In the genomic region with DNA sequence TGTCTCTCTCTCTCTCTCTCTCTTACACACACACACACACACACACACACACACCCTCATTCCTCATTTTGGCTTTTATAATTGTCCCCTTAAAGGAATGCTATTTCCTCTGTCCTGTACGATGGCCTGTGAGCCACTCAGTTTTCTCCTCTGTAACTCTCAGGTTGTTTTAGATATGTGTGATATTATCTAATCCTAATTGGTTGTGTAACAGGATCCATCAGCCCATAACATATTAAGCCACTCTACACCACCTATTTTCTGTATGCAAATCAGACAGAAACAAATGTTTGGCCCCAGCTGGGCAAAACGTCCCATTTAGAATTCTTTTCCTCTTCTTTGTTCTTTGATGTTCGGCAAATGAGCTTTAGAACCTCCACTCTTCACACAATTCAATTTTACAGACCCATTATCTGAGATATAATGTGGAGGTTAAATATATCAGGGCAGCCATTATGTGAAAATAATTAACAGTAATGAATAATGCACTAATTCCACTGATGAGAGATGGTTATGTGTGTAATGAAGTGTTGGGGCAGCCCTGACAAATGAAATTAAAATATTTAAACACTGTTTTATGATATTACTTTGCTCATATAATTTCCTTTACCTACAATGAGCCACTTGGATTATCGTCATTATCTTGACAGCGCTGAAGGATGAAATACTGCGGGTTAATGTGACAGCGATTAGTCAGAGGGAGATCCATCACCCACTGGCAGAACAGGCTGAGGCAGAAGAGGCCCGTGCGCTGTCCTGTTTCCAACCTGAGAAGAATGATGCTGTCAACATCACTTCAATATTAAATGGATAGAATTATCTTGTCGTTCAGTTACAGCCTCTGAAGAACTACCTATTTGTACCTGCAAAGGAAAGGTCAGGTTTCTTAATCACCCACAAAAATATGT, we compare ENCODE assay signal across 30 mouse cellular contexts.
A peak's percentile ranks its signal among the peaks of the same experiment; 100 is the strongest.
DNase-seq lines count a peak whose midpoint lies in the region; ATAC-seq and TF ChIP-seq lines count a peak whose summit lies in the region.
"Had no signal": no experiment of that assay in that cellular context is flagged by ENCODE, and none has a peak within 500 bp of the region (broad histone marks: within the 10 kb centered on the region; RNA-seq: fewer than 3 reads in every experiment).

No protein-coding gene starts in this region.

- ATAC-seq in hindbrain, embryonic 12.5 days (ENCODE audit: low FRiP score), result peak; percentile 81
- ATAC-seq in hindbrain, postnatal 0 days, result no peak
- ATAC-seq in neural tube, embryonic 12.5 days (ENCODE audit: low FRiP score, low read depth), result peak; percentile 85
- peak; percentile 78 for ATAC-seq in neural tube, embryonic 13.5 days (ENCODE audit: low read depth)
- ATAC-seq in liver, embryonic 11.5 days (replicated peaks; ENCODE audit: low FRiP score), result no peak
- ATAC-seq: forebrain, embryonic 16.5 days; intestine, embryonic 15.5 days; lung, postnatal 0 days had no signal

- no peak for TF ChIP-seq CTCF in hindbrain, postnatal 0 days (IDR thresholded peaks at IDR 0.05; ENCODE audit: low read depth)

- H3K4me2 ChIP-seq in hindbrain, embryonic 12.5 days (replicated peaks), result no peak overlapping the region
- no peak overlapping the region for H3K4me2 ChIP-seq in hindbrain, postnatal 0 days (ENCODE audit: low read depth, low read length)
- H3K4me2 ChIP-seq in neural tube, embryonic 12.5 days (replicated peaks), result no peak overlapping the region
- no peak overlapping the region for H3K4me2 ChIP-seq in neural tube, embryonic 13.5 days
- no peak overlapping the region for H3K4me2 ChIP-seq in liver, embryonic 11.5 days
- H3K4me2 ChIP-seq: embryonic facial prominence, embryonic 13.5 days; hindbrain, embryonic 15.5 days; intestine, embryonic 15.5 days; limb, embryonic 13.5 days; liver, embryonic 13.5 days had no signal

- no peak overlapping the region for H3K9ac ChIP-seq in hindbrain, embryonic 12.5 days
- no peak overlapping the region for H3K9ac ChIP-seq in hindbrain, postnatal 0 days (replicated peaks; ENCODE audit: low read length)
- H3K9ac ChIP-seq in neural tube, embryonic 12.5 days, result no peak overlapping the region
- no peak overlapping the region for H3K9ac ChIP-seq in neural tube, embryonic 13.5 days
- H3K9ac ChIP-seq in liver, embryonic 11.5 days (ENCODE audit: low read depth, low read length), result no peak overlapping the region
- H3K9ac ChIP-seq: embryonic facial prominence, embryonic 13.5 days; hindbrain, embryonic 15.5 days; intestine, embryonic 15.5 days; limb, embryonic 13.5 days; liver, embryonic 13.5 days had no signal

- H3K4me1 ChIP-seq in hindbrain, embryonic 12.5 days, result no peaks in the 10 kb centered on the region
- H3K4me1 ChIP-seq in hindbrain, postnatal 0 days (ENCODE audit: insufficient read depth, low read length), result no peaks in the 10 kb centered on the region
- H3K4me1 ChIP-seq in neural tube, embryonic 12.5 days, result no peaks in the 10 kb centered on the region
- H3K4me1 ChIP-seq in neural tube, embryonic 13.5 days (replicated peaks), result peaks cover 12% of the 10 kb centered on the region
- no peaks in the 10 kb centered on the region for H3K4me1 ChIP-seq in liver, embryonic 11.5 days (replicated peaks; ENCODE audit: control insufficient read depth, insufficient read depth, low read length)
- H3K4me1 ChIP-seq: embryonic facial prominence, embryonic 13.5 days; hindbrain, embryonic 15.5 days; intestine, embryonic 15.5 days; limb, embryonic 13.5 days; liver, embryonic 13.5 days had no signal

- no peaks in the 10 kb centered on the region for H3K27me3 ChIP-seq in hindbrain, embryonic 12.5 days
- H3K27me3 ChIP-seq in hindbrain, postnatal 0 days (ENCODE audit: insufficient read depth, low read length), result no peaks in the 10 kb centered on the region
- no peaks in the 10 kb centered on the region for H3K27me3 ChIP-seq in neural tube, embryonic 12.5 days (replicated peaks)
- no peaks in the 10 kb centered on the region for H3K27me3 ChIP-seq in neural tube, embryonic 13.5 days
- no peaks in the 10 kb centered on the region for H3K27me3 ChIP-seq in liver, embryonic 11.5 days (replicated peaks; ENCODE audit: control insufficient read depth, insufficient read depth, low read length)
- H3K27me3 ChIP-seq: embryonic facial prominence, embryonic 13.5 days; hindbrain, embryonic 15.5 days; intestine, embryonic 15.5 days; limb, embryonic 13.5 days; liver, embryonic 13.5 days; megakaryocyte, embryonic 14.5 days had no signal

- no peaks in the 10 kb centered on the region for H3K36me3 ChIP-seq in hindbrain, embryonic 12.5 days
- H3K36me3 ChIP-seq in hindbrain, postnatal 0 days (ENCODE audit: insufficient read depth, low read length), result no peaks in the 10 kb centered on the region
- H3K36me3 ChIP-seq in neural tube, embryonic 12.5 days, result no peaks in the 10 kb centered on the region
- H3K36me3 ChIP-seq in neural tube, embryonic 13.5 days, result no peaks in the 10 kb centered on the region
- no peaks in the 10 kb centered on the region for H3K36me3 ChIP-seq in liver, embryonic 11.5 days (ENCODE audit: control insufficient read depth, insufficient read depth, low read length)
- H3K36me3 ChIP-seq: embryonic facial prominence, embryonic 13.5 days; G1E; hindbrain, embryonic 15.5 days; intestine, embryonic 15.5 days; limb, embryonic 13.5 days; liver, embryonic 13.5 days had no signal

- WGBS in hindbrain, embryonic 12.5 days, result 52% methylated on average over 10 of the region's 10 CpGs
- 54% methylated on average over 10 of the region's 10 CpGs for WGBS in hindbrain, postnatal 0 days
- WGBS in neural tube, embryonic 12.5 days, result 51% methylated on average over 10 of the region's 10 CpGs
- 31% methylated on average over 10 of the region's 10 CpGs for WGBS in neural tube, embryonic 13.5 days
- WGBS in liver, embryonic 11.5 days, result 66% methylated on average over 10 of the region's 10 CpGs

- no peaks in the 10 kb centered on the region for H3K9me3 ChIP-seq in hindbrain, embryonic 12.5 days (replicated peaks)
- H3K9me3 ChIP-seq in hindbrain, postnatal 0 days (ENCODE audit: low read length), result no peaks in the 10 kb centered on the region
- H3K9me3 ChIP-seq in neural tube, embryonic 12.5 days, result no peaks in the 10 kb centered on the region
- H3K9me3 ChIP-seq in neural tube, embryonic 13.5 days, result no peaks in the 10 kb centered on the region
- H3K9me3 ChIP-seq in liver, embryonic 11.5 days (ENCODE audit: control insufficient read depth, low read length), result no peaks in the 10 kb centered on the region
- H3K9me3 ChIP-seq: embryonic facial prominence, embryonic 13.5 days; hindbrain, embryonic 15.5 days; intestine, embryonic 15.5 days; limb, embryonic 13.5 days; liver, embryonic 13.5 days had no signal

- peak; percentile 2 to 4 for DNase-seq in adrenal gland, postnatal 36 days
- no peak for DNase-seq in adrenal gland, postnatal 25 days
- DNase-seq in hindbrain, postnatal 0 days (ENCODE audit: low spot score), result no peak
- DNase-seq in neural tube, embryonic 10.5 days (ENCODE audit: extremely low spot score, low spot score), result no peak
- no peak for DNase-seq in liver, embryonic 11.5 days (ENCODE audit: low spot score)
- DNase-seq: adrenal gland, adult 8-10 months; cerebellum, adult 18-20 months; cerebellum, postnatal 10 days; heart, adult 2 months; heart, postnatal 14 days; kidney, adult 8-10 months; kidney, postnatal 4 days; liver, embryonic 13.5 days; lung, adult 18-20 months; lung, postnatal 4 days; right cerebral cortex, adult 18-20 months; spleen, adult 18-20 months; thymus, postnatal 14 days had no signal

- no peak overlapping the region for H3K4me3 ChIP-seq in hindbrain, embryonic 12.5 days
- H3K4me3 ChIP-seq in hindbrain, postnatal 0 days (ENCODE audit: low read length), result no peak overlapping the region
- no peak overlapping the region for H3K4me3 ChIP-seq in neural tube, embryonic 12.5 days
- no peak overlapping the region for H3K4me3 ChIP-seq in neural tube, embryonic 13.5 days
- no peak overlapping the region for H3K4me3 ChIP-seq in liver, embryonic 11.5 days (ENCODE audit: low read depth, low read length)
- H3K4me3 ChIP-seq: embryonic facial prominence, embryonic 13.5 days; heart, adult 2 months; hindbrain, embryonic 15.5 days; intestine, embryonic 15.5 days; limb, embryonic 13.5 days; liver, embryonic 13.5 days had no signal

- no peak overlapping the region for H3K27ac ChIP-seq in hindbrain, embryonic 12.5 days
- no peak overlapping the region for H3K27ac ChIP-seq in hindbrain, postnatal 0 days
- H3K27ac ChIP-seq in neural tube, embryonic 12.5 days, result no peak overlapping the region
- H3K27ac ChIP-seq in neural tube, embryonic 13.5 days (replicated peaks), result no peak overlapping the region
- H3K27ac ChIP-seq in liver, embryonic 11.5 days (ENCODE audit: low read depth, low read length), result no peak overlapping the region
- H3K27ac ChIP-seq: embryonic facial prominence, embryonic 13.5 days; heart, adult 2 months; hindbrain, embryonic 15.5 days; intestine, embryonic 15.5 days; kidney, postnatal 0 days; limb, embryonic 13.5 days; liver, embryonic 13.5 days had no signal

Comparison
In these comparisons a context has a peak if more than half of its experiments do, and no peak if none do; other contexts are left out.
1. DNase-seq: peak in adrenal gland, postnatal 36 days (2 of 2); none in adrenal gland, postnatal 25 days (single experiment), hindbrain, postnatal 0 days (single experiment), neural tube, embryonic 10.5 days (single experiment) and liver, embryonic 11.5 days (single experiment).
2. ATAC-seq: peak in hindbrain, embryonic 12.5 days (single experiment), neural tube, embryonic 12.5 days (single experiment) and neural tube, embryonic 13.5 days (single experiment); none in hindbrain, postnatal 0 days (single experiment) and liver, embryonic 11.5 days (single experiment).